Mouse (Mus musculus): ENCODE measurements around the gene Coq5.
"Not testable (repeated sequence)": the region's sequence is repeated elsewhere in the genome, so short reads cannot be mapped to it uniquely, and the experiment has no call there.

Coq5 gene

GRCm38 (mm10) chr5:115267469-115268045 lies 11.9 kb upstream of the Coq5 start:
- DNase-seq (ENCODE audit: low spot score), result no peak

- DNase-seq (ENCODE audit: low spot score), result no peak
Measured at GRCm38 (mm10) chr5:115268266-115268665, 11.2 kb upstream of the Coq5 start.

- DNase-seq (ENCODE audit: low spot score), result no peak
Measured at GRCm38 (mm10) chr5:115269969-115270368, 9.5 kb upstream of the Coq5 start.

- DNase-seq (ENCODE audit: low spot score), result peak; percentile 52
Measured at GRCm38 (mm10) chr5:115271931-115272811, 7.3 kb upstream of the Coq5 start.

- peak; percentile 98 for DNase-seq (ENCODE audit: low spot score)
Measured at GRCm38 (mm10) chr5:115272812-115273548, 6.5 kb upstream of the Coq5 start, which contains the start of gene Rnf10. Gene Rnf10, minus strand, starts transcription at chr5:115272898.

- peak; percentile 33 for DNase-seq (ENCODE audit: low spot score)
Measured at GRCm38 (mm10) chr5:115273549-115274135, 5.8 kb upstream of the Coq5 start.

GRCm38 (mm10) chr5:115274353-115274752 lies 5.1 kb upstream of the Coq5 start:
- DNase-seq (ENCODE audit: low spot score), result no peak

- no peak for DNase-seq (ENCODE audit: low spot score)
Measured at GRCm38 (mm10) chr5:115274771-115275170, 4.7 kb upstream of the Coq5 start.

GRCm38 (mm10) chr5:115275998-115276397 lies 3.5 kb upstream of the Coq5 start:
- no peak for DNase-seq (ENCODE audit: low spot score)

- no peak for DNase-seq (ENCODE audit: low spot score)
Measured at GRCm38 (mm10) chr5:115278053-115278452, 1.4 kb upstream of the Coq5 start.

GRCm38 (mm10) chr5:115278785-115279184 lies 681 bp upstream of the Coq5 start:
- no peak for DNase-seq (ENCODE audit: low spot score)

- DNase-seq (ENCODE audit: low spot score), result peak; percentile 31
Measured at GRCm38 (mm10) chr5:115280050-115280687, 703 bp downstream of the Coq5 start.

- DNase-seq (ENCODE audit: low spot score), result peak; percentile 27
Measured at GRCm38 (mm10) chr5:115284735-115285134, 5.3 kb downstream of the Coq5 start.

GRCm38 (mm10) chr5:115294173-115294572 lies 14.7 kb downstream of the Coq5 start:
- no peak for DNase-seq (ENCODE audit: low spot score)

GRCm38 (mm10) chr5:115296347-115296746 lies 16.9 kb downstream of the Coq5 start:
- DNase-seq (ENCODE audit: low spot score), result no peak

GRCm38 (mm10) chr5:115300035-115300744 lies 20.7 kb downstream of the Coq5 start:
- DNase-seq (ENCODE audit: low spot score), result peak; percentile 81

- peak; percentile 99 for DNase-seq (ENCODE audit: low spot score)
Measured at GRCm38 (mm10) chr5:115300792-115301614, 21.5 kb downstream of the Coq5 start, which contains the start of gene Dynll1. Gene Dynll1, minus strand, starts transcription at chr5:115300999.

GRCm38 (mm10) chr5:115301615-115302014 lies 22.1 kb downstream of the Coq5 start:
- DNase-seq (ENCODE audit: low spot score), result no peak

- not testable (repeated sequence) for DNase-seq (ENCODE audit: low spot score)
Measured at GRCm38 (mm10) chr5:115302190-115302589, 22.7 kb downstream of the Coq5 start.

GRCm38 (mm10) chr5:115312354-115312753 lies 32.9 kb downstream of the Coq5 start:
- DNase-seq (ENCODE audit: low spot score), result no peak

Data from MN1 (cell line).